Mouse (Mus musculus): ENCODE data around the gene Rnf180. TPM values are rescaled to one million over a fixed set of nuclear protein-coding genes. Genes with fewer than 3 reads are reported as not detected.
"Not testable (repeated sequence)": the region's sequence is repeated elsewhere in the genome, so short reads cannot be mapped to it uniquely, and the experiment has no call there.

The Rnf180 gene
- 33.3 and 35.4 TPM in 2 replicates for polyA plus RNA-seq (2015; fragmentation: Nextera tagmentation; extraction: Ambion mirVana)

- 0 out of 2 replicates have a peak, but pooled peaks have one; percentile 4 for ATAC-seq (ENCODE audit: low FRiP score, low read depth)
Observed at GRCm38 (mm10) chr13:105294715-105295114, at the start of gene Rnf180. Gene Rnf180 (minus strand): TSS chr13:105294815.

DNA sequence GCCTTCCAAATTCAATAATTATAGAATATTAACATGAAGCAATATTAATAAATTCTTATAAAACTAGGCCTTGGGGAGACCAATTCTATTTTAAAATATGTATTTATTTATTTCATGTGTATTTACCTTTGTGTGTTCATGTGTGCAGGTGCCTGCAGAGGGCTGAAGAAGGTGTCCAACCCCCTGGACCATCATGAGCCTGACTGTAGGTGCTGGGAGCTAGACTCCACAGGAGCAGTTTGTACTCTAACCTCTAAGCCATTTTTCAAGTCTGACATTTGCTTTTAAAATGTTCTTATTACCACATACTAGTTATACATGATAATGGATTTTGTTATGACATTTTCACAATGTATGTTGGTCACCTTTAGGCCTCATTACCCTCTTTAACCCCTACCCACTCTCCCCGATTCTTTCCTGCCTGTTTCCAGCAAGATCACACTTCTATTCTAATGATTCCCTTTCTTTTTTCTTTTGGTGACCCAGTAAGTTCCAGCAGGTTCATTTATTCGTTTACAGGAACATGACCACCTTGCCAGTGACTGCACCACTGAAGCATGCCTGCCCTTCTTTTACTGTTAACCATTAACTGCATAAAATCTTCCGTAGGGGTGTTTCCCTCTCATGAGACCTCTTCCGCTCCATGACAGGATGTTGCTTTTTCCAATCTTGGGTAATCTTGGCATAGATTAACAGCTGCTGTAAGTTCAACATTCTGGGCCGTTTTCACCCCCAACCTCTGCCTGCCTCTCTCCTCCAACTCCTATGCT, 36.8 kb upstream of the Rnf180 start:
- no peak for ATAC-seq (ENCODE audit: low FRiP score, low read depth)
- Histone ChIP-seq H3K9me3 (no peaks in the 10 kb centered on the region), H3K27me3 (no peaks in the 10 kb centered on the region), H3K36me3 (no peaks in the 10 kb centered on the region), H3K9ac (no peak overlapping the region), H3K4me1 (replicated peaks) (no peaks in the 10 kb centered on the region), H3K4me3 (no peak overlapping the region), H3K27ac (replicated peaks) (no peak overlapping the region), H3K4me2 (no peak overlapping the region)
- 76% methylated on average over 5 of the region's 5 CpGs for WGBS

More at GRCm38 (mm10) chr13:105294715-105295114, at the start of gene Rnf180:
- H3K4me2 ChIP-seq: peak within 1 kb of the TSS; percentile 81
- 53% methylated on average over 11 of the region's 11 CpGs for WGBS
- H3K27me3 ChIP-seq: no peaks in the 10 kb centered on the region
- H3K9ac ChIP-seq: peak within 1 kb of the TSS; percentile 91
- H3K9me3 ChIP-seq: no peaks in the 10 kb centered on the region
- peaks cover 26% of the 10 kb centered on the region for H3K4me1 ChIP-seq (replicated peaks)
- no peaks in the 10 kb centered on the region for H3K36me3 ChIP-seq
- H3K27ac ChIP-seq (replicated peaks): peak within 1 kb of the TSS; percentile 86
- peak within 1 kb of the TSS; percentile 98 for H3K4me3 ChIP-seq

DNA sequence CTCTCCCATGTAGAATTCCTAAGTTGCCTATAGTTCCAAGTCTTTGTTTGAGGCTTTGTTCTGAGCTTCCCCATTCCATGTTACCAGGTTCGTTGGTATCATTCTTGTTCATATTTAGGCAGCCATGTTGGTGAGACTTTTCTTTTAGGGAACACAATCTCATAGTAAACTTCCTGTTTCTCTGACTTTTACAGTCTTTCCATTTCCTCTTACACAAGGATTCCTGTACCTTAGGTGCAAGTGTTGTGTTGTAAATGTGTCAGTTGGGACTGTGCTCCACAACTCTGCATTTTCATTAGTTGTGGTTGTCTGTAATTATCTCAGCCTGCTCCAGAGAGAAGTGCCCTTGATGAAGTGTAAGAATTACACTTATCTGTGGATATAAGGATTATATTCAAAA, 32.3 kb upstream of the Rnf180 start:
- Histone ChIP-seq H3K36me3 (no peaks in the 10 kb centered on the region), H3K27ac (replicated peaks) (no peak overlapping the region), H3K4me3 (no peak overlapping the region), H3K9me3 (no peaks in the 10 kb centered on the region), H3K4me1 (replicated peaks) (no peaks in the 10 kb centered on the region), H3K4me2 (no peak overlapping the region), H3K27me3 (no peaks in the 10 kb centered on the region), H3K9ac (no peak overlapping the region)
- ATAC-seq (ENCODE audit: low FRiP score, low read depth): no peak
- 78% methylated on average over 1 of the region's 1 CpGs for WGBS

DNA sequence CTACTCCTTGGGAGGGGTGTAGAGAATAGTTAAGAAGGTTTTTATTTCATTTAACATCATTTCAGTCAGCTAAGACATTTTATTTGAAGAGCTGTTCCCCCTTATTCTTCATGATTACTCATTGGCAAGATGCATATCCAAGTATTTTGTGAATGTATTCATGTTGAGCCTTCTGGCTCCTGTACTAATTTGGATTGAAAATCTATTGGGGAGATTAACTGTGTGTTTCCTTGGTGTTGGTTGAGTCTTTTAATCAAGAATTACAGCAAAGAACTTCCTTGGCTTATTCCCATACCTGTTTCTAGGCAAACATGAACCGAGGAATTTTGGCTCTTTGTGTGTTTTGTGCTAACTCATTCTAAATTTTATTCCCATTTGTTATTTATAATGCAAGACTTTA, 22.3 kb upstream of the Rnf180 start:
- Histone ChIP-seq H3K4me1 (replicated peaks) (no peaks in the 10 kb centered on the region), H3K9ac (no peak overlapping the region), H3K9me3 (no peaks in the 10 kb centered on the region), H3K4me3 (no peak overlapping the region), H3K27me3 (no peaks in the 10 kb centered on the region), H3K27ac (replicated peaks) (no peak overlapping the region), H3K36me3 (no peaks in the 10 kb centered on the region), H3K4me2 (no peak overlapping the region)
- WGBS: 85% methylated on average over 1 of the region's 1 CpGs
- no peak for ATAC-seq (ENCODE audit: low FRiP score, low read depth)

DNA sequence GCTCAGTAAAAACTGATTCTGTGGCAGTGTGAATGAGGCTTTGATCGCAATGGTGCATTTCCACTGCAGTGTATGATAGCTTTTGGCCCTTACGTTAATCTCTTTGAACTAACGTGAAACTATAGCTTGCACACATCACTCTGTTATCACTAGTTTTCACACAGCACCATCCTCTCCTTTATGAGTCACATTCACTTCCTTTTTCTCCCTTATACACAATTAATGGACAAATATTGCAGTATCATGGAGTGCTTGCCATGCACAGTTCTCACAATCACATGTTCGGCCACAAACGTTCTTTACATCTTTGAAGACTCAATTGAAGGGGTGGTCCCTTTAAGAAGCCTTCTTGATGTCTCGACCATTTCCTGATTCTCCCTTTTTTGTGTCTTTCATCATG, 21.4 kb upstream of the Rnf180 start:
- Histone ChIP-seq H3K9me3 (no peaks in the 10 kb centered on the region), H3K36me3 (no peaks in the 10 kb centered on the region), H3K4me3 (no peak overlapping the region), H3K27ac (replicated peaks) (no peak overlapping the region), H3K4me1 (replicated peaks) (no peaks in the 10 kb centered on the region), H3K9ac (no peak overlapping the region), H3K4me2 (no peak overlapping the region), H3K27me3 (no peaks in the 10 kb centered on the region)
- ATAC-seq (ENCODE audit: low FRiP score, low read depth): no peak
- WGBS: 82% methylated on average over 6 of the region's 6 CpGs

- no peak overlapping the region for H3K27ac ChIP-seq (replicated peaks)
- no peak overlapping the region for H3K4me3 ChIP-seq
- no peak for ATAC-seq (ENCODE audit: low FRiP score, low read depth)
- 91% methylated on average over 6 of the region's 6 CpGs for WGBS
- no peaks in the 10 kb centered on the region for H3K27me3 ChIP-seq
- H3K9ac ChIP-seq: no peak overlapping the region
- H3K4me2 ChIP-seq: no peak overlapping the region
- H3K4me1 ChIP-seq (replicated peaks): no peaks in the 10 kb centered on the region
- no peaks in the 10 kb centered on the region for H3K36me3 ChIP-seq
- H3K9me3 ChIP-seq: no peaks in the 10 kb centered on the region
Observed at GRCm38 (mm10) chr13:105312763-105313162, 18.1 kb upstream of the Rnf180 start.

DNA sequence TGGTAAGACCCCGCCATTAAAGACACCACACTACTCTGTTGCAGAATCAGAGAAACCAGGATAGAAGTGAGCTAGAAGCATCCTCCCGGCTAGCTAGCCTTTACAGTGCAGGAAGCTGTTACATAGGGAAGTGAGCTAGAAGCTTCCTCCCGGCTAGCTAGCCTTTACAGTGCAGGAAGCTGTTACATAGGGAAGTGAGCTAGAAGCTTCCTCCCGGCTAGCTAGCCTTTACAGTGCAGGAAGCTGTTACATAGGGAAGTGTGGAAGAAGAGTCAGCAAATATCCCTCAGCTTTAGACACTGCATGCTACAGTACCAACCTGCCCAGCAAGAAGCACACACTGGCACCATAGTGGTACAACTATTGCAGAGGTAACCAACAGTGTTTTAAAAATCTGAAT, 15.9 kb upstream of the Rnf180 start:
- not testable (repeated sequence) for H3K9ac ChIP-seq; H3K9me3 ChIP-seq; H3K4me3 ChIP-seq; H3K36me3 ChIP-seq; H3K4me1 ChIP-seq (replicated peaks); ATAC-seq (ENCODE audit: low FRiP score, low read depth); H3K27me3 ChIP-seq; H3K4me2 ChIP-seq; H3K27ac ChIP-seq (replicated peaks)
- 87% methylated on average over 4 of the region's 4 CpGs for WGBS

GRCm38 (mm10) chr13:105305513-105305912, 10.9 kb upstream of the Rnf180 start:
- H3K27ac ChIP-seq (replicated peaks): no peak overlapping the region
- no peak for ATAC-seq (ENCODE audit: low FRiP score, low read depth)
- WGBS: 93% methylated on average over 2 of the region's 2 CpGs
- H3K27me3 ChIP-seq: no peaks in the 10 kb centered on the region
- H3K4me2 ChIP-seq: no peak overlapping the region
- H3K4me3 ChIP-seq: no peak overlapping the region
- H3K4me1 ChIP-seq (replicated peaks): no peaks in the 10 kb centered on the region
- no peaks in the 10 kb centered on the region for H3K36me3 ChIP-seq
- no peak overlapping the region for H3K9ac ChIP-seq
- H3K9me3 ChIP-seq: no peaks in the 10 kb centered on the region

- Histone ChIP-seq H3K9me3 (no peaks in the 10 kb centered on the region), H3K9ac (no peak overlapping the region), H3K4me1 (replicated peaks) (no peaks in the 10 kb centered on the region), H3K4me3 (no peak overlapping the region), H3K27me3 (no peaks in the 10 kb centered on the region), H3K36me3 (no peaks in the 10 kb centered on the region), H3K4me2 (no peak overlapping the region), H3K27ac (replicated peaks) (no peak overlapping the region)
- no peak for ATAC-seq (ENCODE audit: low FRiP score, low read depth)
- WGBS: 61% methylated on average over 4 of the region's 4 CpGs
Observed at GRCm38 (mm10) chr13:105304054-105304453, 9.4 kb upstream of the Rnf180 start.

GRCm38 (mm10) chr13:105300009-105300346, 5.4 kb upstream of the Rnf180 start:
- 75% methylated on average over 4 of the region's 4 CpGs for WGBS
- no peaks in the 10 kb centered on the region for H3K9me3 ChIP-seq
- no peaks in the 10 kb centered on the region for H3K27me3 ChIP-seq
- H3K27ac ChIP-seq (replicated peaks): no peak overlapping the region
- H3K4me1 ChIP-seq (replicated peaks): no peaks in the 10 kb centered on the region
- H3K36me3 ChIP-seq: no peaks in the 10 kb centered on the region
- no peak overlapping the region for H3K4me2 ChIP-seq
- H3K9ac ChIP-seq: no peak overlapping the region
- H3K4me3 ChIP-seq: no peak overlapping the region
- no peak for ATAC-seq (ENCODE audit: low FRiP score, low read depth)

- Histone ChIP-seq H3K9ac (no peak overlapping the region), H3K4me2 (no peak overlapping the region)
- 76% methylated on average over 4 of the region's 4 CpGs for WGBS
Observed at GRCm38 (mm10) chr13:105299162-105300008, 4.8 kb upstream of the Rnf180 start.

More at GRCm38 (mm10) chr13:105299162-105300008, 4.8 kb upstream of the Rnf180 start:
- Histone ChIP-seq H3K27me3 (no peaks in the 10 kb centered on the region), H3K4me3 (no peak overlapping the region), H3K27ac (replicated peaks) (no peak overlapping the region), H3K9me3 (no peaks in the 10 kb centered on the region), H3K4me1 (replicated peaks) (0 out of 2 replicates have a peak, but pooled peaks cover 3% of the 10 kb centered on the region), H3K36me3 (no peaks in the 10 kb centered on the region)
- ATAC-seq (ENCODE audit: low FRiP score, low read depth): no peak
